Mouse (Mus musculus) ES-E14 (cell line): ENCODE measurements around the gene Pofut2.

Source experiments
- CHD2 ChIP-seq: IDR thresholded peaks from 2 replicates; pipeline ENCODE4 v1.6.1; 2014; ENCODE audit warnings: mild to moderate bottlenecking, low read depth, low read length, inconsistent platforms
- MAFK ChIP-seq: IDR thresholded peaks from 2 replicates; pipeline ENCODE4 v1.6.1; 2014; ENCODE audit warnings: mild to moderate bottlenecking, low read depth, low read length, inconsistent platforms; ENCODE audit not compliant: insufficient read depth
- ZC3H11A ChIP-seq: IDR thresholded peaks from 2 replicates; pipeline ENCODE4 v1.6.1; 2012; ENCODE audit warnings: low read depth, mild to moderate bottlenecking, inconsistent platforms, low read length, borderline replicate concordance
- ZNF384 ChIP-seq: IDR thresholded peaks from 2 replicates; pipeline ENCODE4 v1.6.1; 2012; ENCODE audit warnings: low read depth, low read length, inconsistent platforms

DNA sequence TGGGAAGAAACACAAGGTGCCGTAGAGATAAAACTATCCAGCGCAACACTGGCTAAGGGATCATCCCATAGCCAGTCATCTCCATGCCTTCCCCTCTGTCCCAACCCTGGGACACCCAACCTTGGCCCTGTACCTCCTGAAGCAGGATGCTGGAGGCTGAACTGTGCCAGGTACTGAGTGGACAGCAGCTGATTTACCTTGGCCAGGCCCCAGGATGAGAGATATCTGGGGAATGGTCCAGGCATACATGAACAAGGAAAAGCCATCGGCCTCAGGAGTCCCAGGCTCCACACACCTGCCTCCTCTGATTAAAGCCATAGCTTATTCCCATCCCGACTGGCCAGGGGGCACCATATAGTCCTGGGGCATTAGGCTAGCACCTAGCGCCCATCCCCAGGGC, 12.0 kb upstream of the Pofut2 start:
- TF ChIP-seq ZNF384 (no peak), CHD2 (no peak), ZC3H11A (no peak), MAFK (no peak)
